Mouse (Mus musculus) lung, postnatal 0 days (tissue): ENCODE data around the gene Nup214.

Source experiments
- CTCF ChIP-seq: IDR thresholded peaks from 2 replicates; pipeline ENCODE4 v1.5.1; 2016; ENCODE audit warnings: antibody characterized with exemption, mild to moderate bottlenecking
- EP300 ChIP-seq: IDR thresholded peaks from 2 replicates; pipeline ENCODE4 v1.6.1; 2016; ENCODE audit warnings: antibody characterized with exemption, mild to moderate bottlenecking, control low read depth

DNA sequence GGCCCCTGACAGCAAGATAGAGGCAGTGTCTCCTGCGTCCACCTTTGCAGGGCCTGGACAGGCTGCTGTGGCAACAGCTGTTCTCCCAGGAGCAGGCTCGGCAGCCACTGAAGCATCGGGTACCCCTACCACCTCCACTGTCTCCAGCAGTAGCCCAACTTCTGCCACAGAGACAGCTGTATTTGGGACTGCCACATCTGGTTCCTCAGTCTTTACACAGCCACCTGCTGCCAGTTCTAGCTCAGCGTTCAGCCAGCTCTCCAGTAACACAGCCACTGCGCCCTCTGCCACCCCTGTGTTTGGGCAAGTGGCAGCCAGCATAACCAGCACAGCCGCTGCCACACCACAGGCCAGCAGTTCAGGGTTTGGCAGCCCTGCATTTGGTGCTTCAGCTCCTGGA lies 60.0 kb downstream of the Nup214 start:
- TF ChIP-seq CTCF (no peak), EP300 (no peak)
